Mouse (Mus musculus) embryonic facial prominence, embryonic 12.5 days (tissue): ENCODE results near the gene Slc7a15. TPM values are rescaled to one million over a fixed set of nuclear protein-coding genes. Genes with fewer than 3 reads are reported as not detected.

ENCODE experiments used
- ATAC-seq: fragments of 200-750 bp; cut with Nextera tagmentation; 2 replicates; pipeline ENCODE4 v1.8.0; 2017; ENCODE audit not compliant: insufficient number of reproducible peaks, insufficient read depth, low FRiP score, low TSS enrichment
- H3K27ac ChIP-seq: fragments of 300-500 bp; sonication (generic); 2 replicates; pipeline ENCODE4 v1.5.1; 2016; ENCODE audit warnings: mild to moderate bottlenecking
- H3K27me3 ChIP-seq: fragments of 300-500 bp; sonication (generic); 2 replicates; pipeline ENCODE4 v1.6.1; 2016; ENCODE audit warnings: mild to moderate bottlenecking, moderate library complexity
- H3K36me3 ChIP-seq: fragments of 300-500 bp; sonication (generic); 2 replicates; pipeline ENCODE4 v1.6.1; 2016; ENCODE audit warnings: mild to moderate bottlenecking
- H3K4me1 ChIP-seq: fragments of 300-500 bp; sonication (generic); 2 replicates; pipeline ENCODE4 v1.6.1; 2016
- H3K4me2 ChIP-seq: fragments of 300-500 bp; sonication (generic); replicated peaks from 2 replicates; pipeline ENCODE4 v1.6.1; 2016; ENCODE audit warnings: mild to moderate bottlenecking, moderate library complexity
- H3K4me3 ChIP-seq: fragments of 300-500 bp; sonication (generic); 2 replicates; pipeline ENCODE4 v1.5.1; 2016; ENCODE audit warnings: mild to moderate bottlenecking
- H3K9ac ChIP-seq: fragments of 300-500 bp; sonication (generic); 2 replicates; pipeline ENCODE4 v1.6.1; 2016; ENCODE audit warnings: mild to moderate bottlenecking, moderate library complexity
- H3K9me3 ChIP-seq: fragments of 300-500 bp; sonication (generic); 2 replicates; pipeline ENCODE4 v1.6.1; 2016; ENCODE audit warnings: mild to moderate bottlenecking, moderate library complexity
- WGBS: fragments of 180-500 bp; shearing (Covaris S2); methylation state at CpG from one replicate; pipeline ENCODE4 v1.1.7; 2016; 5-methylcytosine and 5-hydroxymethylcytosine counted together
- polyA plus RNA-seq: library from polyadenylated mRNA; unstranded; fragments of >200 nt; fragmentation: Nextera tagmentation; extraction: Ambion mirVana; gene quantifications from 2 replicates; pipeline ENCODE4 v1.2.1, GENCODE M21; 2016

Slc7a15 gene
- polyA plus RNA-seq, 1 experiment from 2014 or later = not detected

DNA sequence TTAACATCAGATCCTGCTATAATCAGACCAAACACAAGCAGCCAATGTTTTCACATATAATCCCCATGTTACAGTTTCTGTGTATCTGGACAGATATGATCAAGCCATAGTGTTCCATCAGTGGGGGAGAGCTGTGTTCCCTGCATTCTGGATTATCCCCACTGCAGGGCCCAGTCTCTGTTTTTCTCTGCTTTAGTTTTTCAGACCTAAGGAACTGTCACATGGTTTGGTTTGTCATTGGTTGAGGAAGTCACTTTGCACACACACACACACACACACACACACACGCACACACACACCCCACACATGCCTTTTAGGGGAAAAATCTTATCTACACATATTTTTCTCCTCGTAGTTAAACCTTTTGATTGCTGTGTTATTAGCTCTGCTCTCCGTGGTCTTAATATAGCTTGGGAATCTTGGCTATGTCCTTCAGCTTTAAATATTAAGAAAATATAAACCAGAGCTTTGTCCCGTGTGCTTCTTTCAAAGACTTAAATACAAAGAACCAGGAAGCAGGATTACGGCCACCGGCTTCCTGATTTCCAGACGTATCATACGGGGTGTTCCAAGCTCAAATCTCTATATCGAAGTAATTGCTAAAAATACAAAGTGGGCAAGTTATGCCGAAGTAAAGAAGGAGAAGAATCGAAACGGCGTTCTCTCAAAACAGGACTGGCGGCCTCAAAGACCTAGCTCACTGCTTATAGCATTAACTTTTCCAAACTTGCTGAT is 97.1 kb downstream of the Slc7a15 start:
- no peak overlapping the region for H3K4me3 ChIP-seq
- H3K9me3 ChIP-seq = no peaks in the 10 kb centered on the region
- no peak overlapping the region for H3K4me2 ChIP-seq
- H3K27ac ChIP-seq = 0 out of 2 replicates have a peak overlapping the region, but pooled peaks have one; percentile 17
- WGBS = 84% methylated on average over 14 of the region's 14 CpGs
- ATAC-seq = no peak
- peaks cover 27% of the 10 kb centered on the region for H3K4me1 ChIP-seq
- H3K27me3 ChIP-seq = no peaks in the 10 kb centered on the region
- H3K36me3 ChIP-seq = no peaks in the 10 kb centered on the region
- H3K9ac ChIP-seq = no peak overlapping the region

DNA sequence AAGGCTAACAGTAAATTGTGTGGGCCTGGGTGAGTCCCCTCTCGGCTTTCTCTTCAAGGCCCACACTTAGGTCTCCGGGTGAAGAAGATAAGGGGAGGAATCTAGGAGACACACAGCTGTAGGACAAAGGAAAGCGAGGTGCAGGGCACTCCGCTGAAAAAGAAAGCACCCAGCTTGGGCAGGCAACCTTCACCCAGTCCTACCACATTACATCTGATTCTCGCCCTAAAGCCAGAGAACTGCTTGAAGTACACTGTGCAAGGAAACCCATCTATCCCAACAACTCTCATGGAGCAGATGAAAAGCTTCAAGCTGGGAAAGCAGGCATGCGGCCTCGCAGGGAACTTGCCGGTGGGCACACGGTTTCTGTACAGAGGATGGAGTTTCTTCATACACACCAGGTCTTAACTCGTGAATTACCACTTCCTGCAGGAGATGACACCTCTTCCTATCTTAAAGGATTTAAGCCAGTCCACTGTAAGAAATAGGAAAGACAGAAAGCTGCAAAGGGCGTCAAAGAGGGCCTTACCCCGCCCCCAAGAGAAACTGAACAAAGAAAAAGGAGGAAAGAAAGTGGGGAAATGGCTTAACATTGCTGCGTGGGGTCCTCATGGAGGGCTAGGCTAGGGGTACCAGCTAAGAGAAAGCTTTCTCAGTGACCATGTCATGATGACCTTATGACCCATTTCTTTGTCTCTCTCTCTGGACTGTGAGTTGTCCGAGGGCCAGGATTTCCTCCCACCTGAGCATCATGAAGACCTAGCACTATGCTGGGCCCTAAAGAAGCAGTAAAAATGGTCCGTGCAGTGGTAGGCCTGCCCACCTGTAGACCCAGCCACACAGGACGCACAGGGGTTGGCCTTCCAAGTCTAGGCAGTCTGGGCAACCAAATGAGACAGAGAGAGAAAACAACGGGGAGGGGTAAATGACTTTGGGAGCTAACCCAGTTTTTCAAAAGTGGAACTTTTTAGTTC is 98.0 kb downstream of the Slc7a15 start:
- 49% methylated on average over 17 of the region's 17 CpGs for WGBS
- Histone ChIP-seq H3K36me3 (no peaks in the 10 kb centered on the region), H3K9ac (peak overlapping the region; percentile 59), H3K4me2 (peak overlapping the region; percentile 82), H3K27ac (peak overlapping the region; percentile 99), H3K4me3 (peak overlapping the region; percentile 78), H3K4me1 (peaks cover 34% of the 10 kb centered on the region), H3K27me3 (no peaks in the 10 kb centered on the region), H3K9me3 (no peaks in the 10 kb centered on the region)
- ATAC-seq = no peak

DNA sequence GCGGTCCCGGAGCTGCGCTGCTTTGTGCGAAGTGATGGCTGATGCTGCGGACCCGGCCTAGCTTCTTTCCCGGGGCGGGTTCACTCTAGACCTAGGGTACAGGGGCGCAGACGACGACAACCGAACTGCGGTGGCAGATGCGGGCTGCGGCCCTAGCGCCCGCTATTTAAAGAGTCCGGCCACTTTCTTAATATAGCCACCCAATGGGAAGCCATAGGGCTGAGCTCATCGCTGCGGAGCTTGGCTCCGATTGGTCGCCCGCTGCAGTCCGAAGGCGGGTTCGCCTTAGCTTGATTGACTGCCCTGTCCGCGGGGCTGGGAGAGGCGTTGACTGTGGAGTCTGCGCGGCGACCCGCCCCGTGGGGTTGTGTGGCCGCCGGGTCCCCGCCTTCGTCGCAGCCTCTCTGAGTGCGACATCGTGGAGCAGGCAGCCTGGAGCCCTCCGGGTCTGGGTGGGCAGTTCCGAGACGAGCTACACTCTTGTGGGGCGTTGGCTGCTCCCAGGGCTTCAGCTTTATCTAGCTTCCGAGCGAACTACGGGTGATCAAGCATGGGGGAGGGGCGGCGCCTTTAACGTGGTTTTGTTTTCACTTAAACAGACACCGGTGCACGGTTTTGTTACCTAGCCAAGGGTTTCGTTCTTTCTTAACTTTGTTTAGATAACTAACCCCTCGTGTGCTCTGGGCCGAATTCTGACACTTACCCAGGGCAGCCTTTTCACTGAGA is 98.8 kb downstream of the Slc7a15 start, which contains the start of gene Rhob:
Rhob (minus strand) TSS at position 139 of the 726 bp plus-strand sequence.
- no peaks in the 10 kb centered on the region for H3K9me3 ChIP-seq
- H3K4me2 ChIP-seq = peak within 1 kb of the TSS; percentile 82
- peaks cover 36% of the 10 kb centered on the region for H3K4me1 ChIP-seq
- H3K9ac ChIP-seq = peak within 1 kb of the TSS; percentile 86
- ATAC-seq = peak; percentile 98
- H3K27me3 ChIP-seq = no peaks in the 10 kb centered on the region
- peak within 1 kb of the TSS; percentile 78 for H3K4me3 ChIP-seq
- no peaks in the 10 kb centered on the region for H3K36me3 ChIP-seq
- WGBS = under 1% methylated on average over 56 of the region's 56 CpGs
- peak within 1 kb of the TSS; percentile 99 for H3K27ac ChIP-seq

DNA sequence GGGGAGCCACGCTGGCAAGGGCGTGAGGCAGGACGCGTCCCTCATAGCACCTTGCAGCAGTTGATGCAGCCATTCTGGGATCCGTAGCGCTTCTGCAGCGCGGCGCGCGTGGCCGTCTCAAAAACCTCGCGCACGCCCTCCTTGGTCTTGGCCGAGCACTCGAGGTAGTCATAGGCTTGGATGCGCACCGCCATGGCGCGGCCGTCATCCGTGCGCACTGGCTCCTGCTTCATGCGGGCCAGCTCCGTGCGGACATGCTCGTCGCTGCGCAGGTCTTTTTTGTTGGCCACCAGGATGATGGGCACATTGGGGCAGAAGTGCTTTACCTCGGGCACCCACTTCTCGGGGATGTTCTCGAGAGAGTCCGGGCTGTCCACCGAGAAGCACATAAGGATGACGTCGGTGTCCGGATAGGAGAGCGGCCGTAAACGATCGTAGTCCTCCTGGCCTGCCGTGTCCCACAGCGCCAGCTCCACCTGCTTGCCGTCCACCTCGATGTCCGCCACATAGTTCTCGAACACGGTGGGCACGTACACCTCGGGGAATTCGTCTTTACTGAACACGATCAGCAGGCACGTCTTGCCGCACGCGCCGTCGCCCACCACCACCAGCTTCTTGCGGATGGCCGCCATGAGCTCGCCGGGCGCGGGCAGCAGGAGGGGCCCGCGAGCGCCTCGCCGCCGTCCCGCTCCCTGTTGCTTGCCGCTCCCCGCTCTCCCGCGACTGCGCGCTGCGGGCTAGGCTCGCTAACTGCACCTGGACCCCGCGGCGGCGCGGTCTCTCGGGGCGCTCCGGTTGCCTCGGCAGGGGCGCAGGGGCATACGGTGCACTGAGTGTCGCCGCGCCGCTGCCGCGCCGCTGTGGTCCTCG is 99.6 kb downstream of the Slc7a15 start:
- H3K9ac ChIP-seq = peak overlapping the region; percentile 86
- H3K4me1 ChIP-seq = peaks cover 36% of the 10 kb centered on the region
- H3K9me3 ChIP-seq = no peaks in the 10 kb centered on the region
- peak; percentile 2; the same call in 1 of the 2 replicates for ATAC-seq
- H3K36me3 ChIP-seq = no peaks in the 10 kb centered on the region
- no peaks in the 10 kb centered on the region for H3K27me3 ChIP-seq
- H3K4me3 ChIP-seq = peak overlapping the region; percentile 78
- H3K27ac ChIP-seq = peak overlapping the region; percentile 99
- H3K4me2 ChIP-seq = peak overlapping the region; percentile 82
- under 1% methylated on average over 97 of the region's 99 CpGs for WGBS

DNA sequence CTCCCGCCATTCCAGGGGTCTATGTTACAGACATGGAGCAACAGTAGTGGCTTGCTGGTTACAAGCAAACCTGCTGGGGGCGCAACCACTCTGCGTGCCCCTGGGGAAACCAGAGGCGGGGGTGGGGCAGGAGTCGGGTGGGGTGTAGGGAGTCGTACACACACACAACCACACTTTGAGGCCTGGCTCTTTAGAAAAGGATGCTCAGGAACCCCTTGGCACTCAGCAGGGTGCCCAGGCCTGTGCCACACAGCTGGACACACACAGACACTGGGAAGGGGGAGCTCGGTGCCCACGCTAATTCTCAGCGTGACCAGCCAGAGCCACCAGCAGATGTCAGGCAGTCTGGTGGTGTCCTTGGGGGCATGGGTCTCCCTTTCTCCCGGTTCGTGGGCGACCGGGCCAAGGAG is 100.3 kb downstream of the Slc7a15 start:
- peaks cover 36% of the 10 kb centered on the region for H3K4me1 ChIP-seq
- H3K9ac ChIP-seq = peak overlapping the region; percentile 86
- H3K4me3 ChIP-seq = peak overlapping the region; percentile 78
- 3% methylated on average over 13 of the region's 13 CpGs for WGBS
- no peaks in the 10 kb centered on the region for H3K36me3 ChIP-seq
- peak overlapping the region; percentile 82 for H3K4me2 ChIP-seq
- no peaks in the 10 kb centered on the region for H3K27me3 ChIP-seq
- H3K27ac ChIP-seq = peak overlapping the region; percentile 99
- ATAC-seq = no peak
- no peaks in the 10 kb centered on the region for H3K9me3 ChIP-seq

DNA sequence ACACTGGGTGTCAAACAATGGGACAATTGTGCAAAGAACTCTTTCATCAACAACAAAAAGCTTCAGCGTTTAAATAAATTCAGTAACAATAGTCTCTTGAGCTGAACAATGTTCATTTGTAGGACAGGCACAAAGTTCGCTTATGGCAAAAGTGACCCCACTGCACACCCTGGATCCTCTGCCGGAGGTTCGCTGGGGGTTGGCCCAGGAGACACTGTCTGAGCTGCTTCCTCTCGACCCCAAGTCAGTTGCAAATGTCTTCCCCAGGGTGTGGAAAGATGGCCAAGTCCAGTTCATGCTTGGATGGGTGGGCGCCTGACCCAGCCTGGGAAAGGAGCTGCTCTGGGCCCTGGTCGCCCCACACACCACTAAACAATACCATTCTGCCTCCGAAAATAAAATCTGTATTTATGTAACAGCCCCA is 100.7 kb downstream of the Slc7a15 start:
- peaks cover 36% of the 10 kb centered on the region for H3K4me1 ChIP-seq
- H3K9me3 ChIP-seq = no peaks in the 10 kb centered on the region
- 16% methylated on average over 8 of the region's 8 CpGs for WGBS
- peak overlapping the region; percentile 99 for H3K27ac ChIP-seq
- peak overlapping the region; percentile 82 for H3K4me2 ChIP-seq
- H3K4me3 ChIP-seq = peak overlapping the region; percentile 78
- no peaks in the 10 kb centered on the region for H3K36me3 ChIP-seq
- no peaks in the 10 kb centered on the region for H3K27me3 ChIP-seq
- peak overlapping the region; percentile 86 for H3K9ac ChIP-seq
- no peak for ATAC-seq

DNA sequence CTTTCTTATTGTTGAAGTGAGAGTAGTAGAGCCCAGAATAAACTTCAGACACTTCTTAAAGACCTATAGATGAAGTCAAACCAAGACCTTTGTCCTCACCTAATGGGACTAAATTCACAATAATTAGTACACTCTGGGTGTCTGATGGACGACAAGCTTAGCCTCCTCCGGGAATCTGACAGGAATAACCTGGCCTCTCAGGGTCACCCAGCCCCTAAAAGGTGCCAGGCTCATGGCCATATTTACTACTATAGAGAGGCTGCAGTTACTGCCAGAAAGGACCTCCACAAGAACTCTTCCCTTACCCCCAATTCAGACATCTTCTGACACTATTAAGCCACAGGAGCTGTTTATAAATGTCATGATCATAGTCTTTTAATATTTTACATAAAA is 101.6 kb downstream of the Slc7a15 start:
- Histone ChIP-seq H3K4me3 (peak overlapping the region; percentile 78; the same call in 1 of the 2 replicates), H3K4me1 (peaks cover 36% of the 10 kb centered on the region), H3K4me2 (peak overlapping the region; percentile 82), H3K36me3 (no peaks in the 10 kb centered on the region), H3K9ac (no peak overlapping the region), H3K27ac (no peak overlapping the region), H3K9me3 (no peaks in the 10 kb centered on the region), H3K27me3 (no peaks in the 10 kb centered on the region)
- WGBS = 3% methylated on average over 2 of the region's 2 CpGs
- no peak for ATAC-seq

DNA sequence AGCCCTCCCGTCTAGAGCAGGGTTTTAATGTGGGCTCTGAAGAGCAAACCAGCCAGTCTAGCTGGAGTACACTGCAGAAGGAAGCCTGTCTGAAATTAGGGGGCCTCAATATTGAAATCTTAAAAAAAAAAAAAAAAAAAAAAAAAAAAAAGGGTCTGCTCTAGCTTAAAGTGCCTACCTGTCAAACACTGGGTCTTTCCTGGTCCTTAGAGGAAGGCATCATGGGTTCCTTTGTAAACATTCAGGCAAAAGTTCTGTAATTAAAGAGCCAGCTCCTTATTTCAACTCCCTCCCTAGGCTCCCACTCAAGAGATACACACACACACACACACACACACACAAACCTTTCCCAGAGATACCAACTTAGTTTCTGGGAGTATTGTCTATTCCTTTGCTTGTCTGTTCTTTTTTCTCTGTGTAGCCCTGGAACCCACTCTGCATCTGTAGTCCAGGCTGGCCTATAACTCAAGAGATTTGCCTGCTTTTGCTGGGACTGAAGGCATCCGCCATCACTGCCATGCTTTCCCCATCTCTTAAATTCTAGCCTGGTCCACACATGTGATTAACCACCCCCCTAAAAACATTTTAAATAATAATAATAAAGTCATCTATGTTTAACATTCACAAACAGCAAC is 102.1 kb downstream of the Slc7a15 start:
- peak overlapping the region; percentile 82 for H3K4me2 ChIP-seq
- no peak for ATAC-seq
- peak overlapping the region; percentile 79 for H3K27ac ChIP-seq
- WGBS = 50% methylated on average over 2 of the region's 2 CpGs
- H3K4me1 ChIP-seq = peaks cover 36% of the 10 kb centered on the region
- no peak overlapping the region; the same call in 1 of the 2 replicates for H3K4me3 ChIP-seq
- no peaks in the 10 kb centered on the region for H3K9me3 ChIP-seq
- no peak overlapping the region for H3K9ac ChIP-seq
- H3K36me3 ChIP-seq = no peaks in the 10 kb centered on the region
- no peaks in the 10 kb centered on the region for H3K27me3 ChIP-seq

DNA sequence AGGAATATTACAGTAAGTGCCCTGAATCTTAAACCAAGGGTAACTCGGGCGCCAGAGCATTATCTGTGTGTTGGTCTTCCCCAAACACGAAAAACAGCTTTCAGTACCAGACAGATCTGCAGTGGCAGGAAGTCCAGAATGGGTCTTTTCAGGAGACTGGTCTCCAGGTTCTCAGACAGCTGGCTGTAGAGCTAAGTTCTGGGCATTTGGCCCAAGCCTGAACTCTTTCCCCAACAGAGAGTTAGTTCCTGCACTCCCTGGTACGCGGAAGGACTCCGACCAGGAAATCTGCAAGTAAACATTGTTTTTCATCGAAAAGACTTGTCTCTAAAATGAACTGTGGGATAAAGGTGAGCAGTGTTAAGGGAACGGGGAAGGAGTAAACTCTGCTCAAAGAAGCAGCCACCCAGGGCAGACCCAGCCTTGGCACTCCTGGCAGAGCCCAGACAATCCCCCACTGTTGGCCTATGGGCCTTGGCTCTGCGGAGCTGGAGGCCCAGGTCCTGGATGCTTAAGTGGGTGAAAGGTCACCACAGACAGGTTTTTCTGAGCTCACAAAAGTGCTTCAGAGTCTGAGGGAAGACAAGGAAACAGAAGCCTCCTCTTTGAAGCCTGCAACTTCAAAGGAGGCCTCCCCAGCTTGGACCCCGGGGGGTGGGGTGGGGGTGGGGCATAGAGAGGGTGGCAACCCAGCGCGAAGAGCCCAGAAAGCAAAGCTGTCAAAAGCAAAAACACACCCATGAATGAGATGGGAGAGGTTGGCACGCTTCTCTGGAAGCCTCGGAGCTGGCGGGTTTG is 102.8 kb downstream of the Slc7a15 start:
- H3K27ac ChIP-seq = peak overlapping the region; percentile 79
- H3K4me2 ChIP-seq = peak overlapping the region; percentile 82
- H3K9ac ChIP-seq = no peak overlapping the region
- H3K36me3 ChIP-seq = no peaks in the 10 kb centered on the region
- no peak overlapping the region for H3K4me3 ChIP-seq
- 22% methylated on average over 15 of the region's 15 CpGs for WGBS
- ATAC-seq = no peak
- no peaks in the 10 kb centered on the region for H3K9me3 ChIP-seq
- H3K27me3 ChIP-seq = no peaks in the 10 kb centered on the region
- H3K4me1 ChIP-seq = peaks cover 34% of the 10 kb centered on the region

DNA sequence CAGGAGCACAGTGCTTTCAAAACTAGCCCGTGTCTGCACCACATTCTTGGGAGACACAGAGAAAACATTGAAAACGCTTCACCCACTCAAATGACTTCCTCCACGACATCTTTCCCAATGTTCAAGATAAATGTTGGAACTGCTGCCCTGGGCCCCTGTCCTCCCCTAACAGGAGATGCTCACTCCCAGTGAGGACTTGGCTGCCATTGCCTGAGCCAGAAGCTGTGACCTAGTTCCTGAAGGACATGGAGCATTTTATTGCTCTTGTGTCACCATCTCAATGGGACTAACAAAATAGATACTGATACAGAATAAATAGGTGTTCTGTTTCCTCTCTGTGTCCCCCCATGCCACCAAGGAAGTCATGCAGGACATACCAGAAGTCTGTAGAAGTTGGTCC is 104.2 kb downstream of the Slc7a15 start:
- no peaks in the 10 kb centered on the region for H3K27me3 ChIP-seq
- no peaks in the 10 kb centered on the region for H3K36me3 ChIP-seq
- H3K27ac ChIP-seq = no peak overlapping the region
- no peak for ATAC-seq
- H3K9me3 ChIP-seq = no peaks in the 10 kb centered on the region
- no peak overlapping the region for H3K4me2 ChIP-seq
- peaks cover 26% of the 10 kb centered on the region for H3K4me1 ChIP-seq
- 83% methylated on average over 3 of the region's 3 CpGs for WGBS
- no peak overlapping the region for H3K4me3 ChIP-seq
- no peak overlapping the region for H3K9ac ChIP-seq
